Mouse (Mus musculus) erythroblast, embryonic 14.5 days (primary cell): ENCODE data around the gene Atic.

Source experiments
- GATA1 ChIP-seq: IDR thresholded peaks from 2 replicates; pipeline ENCODE4 v1.6.1; 2012; ENCODE audit warnings: low read length, inconsistent platforms, mixed read lengths
- TAL1 ChIP-seq: IDR thresholded peaks from 3 replicates; pipeline ENCODE4 v1.6.1; 2012; ENCODE audit warnings: low read length, inconsistent platforms, mixed read lengths

DNA sequence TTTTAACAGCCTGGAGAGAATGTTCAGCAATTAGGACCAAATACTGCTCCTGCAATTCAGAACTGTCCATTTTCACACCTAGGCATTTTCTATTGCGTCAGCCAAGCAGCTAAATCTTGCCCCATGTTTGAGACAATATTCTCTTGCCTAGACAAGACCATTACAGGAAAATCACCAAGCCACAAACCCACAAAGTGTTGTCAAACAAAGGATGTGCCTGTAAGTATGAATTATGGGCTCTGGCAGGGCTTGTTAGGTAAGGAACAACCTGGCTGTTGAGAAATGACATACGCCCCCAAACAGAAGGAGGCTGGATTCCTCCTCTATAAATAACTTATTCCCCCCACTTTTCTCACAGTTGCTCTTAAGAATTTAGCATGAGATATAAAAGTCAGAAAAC lies 64.6 kb downstream of the Atic start:
- no peak for TF ChIP-seq GATA1
- no peak for TF ChIP-seq TAL1
